Mouse (Mus musculus): ENCODE results near the gene Fam189a1. TPM values are rescaled to one million over a fixed set of nuclear protein-coding genes. Genes with fewer than 3 reads are reported as not detected.
A peak's percentile ranks its signal among the peaks of the same experiment; 100 is the strongest.

Gene Fam189a1
- polyA plus RNA-seq, 1 experiment, result not detected

DNA sequence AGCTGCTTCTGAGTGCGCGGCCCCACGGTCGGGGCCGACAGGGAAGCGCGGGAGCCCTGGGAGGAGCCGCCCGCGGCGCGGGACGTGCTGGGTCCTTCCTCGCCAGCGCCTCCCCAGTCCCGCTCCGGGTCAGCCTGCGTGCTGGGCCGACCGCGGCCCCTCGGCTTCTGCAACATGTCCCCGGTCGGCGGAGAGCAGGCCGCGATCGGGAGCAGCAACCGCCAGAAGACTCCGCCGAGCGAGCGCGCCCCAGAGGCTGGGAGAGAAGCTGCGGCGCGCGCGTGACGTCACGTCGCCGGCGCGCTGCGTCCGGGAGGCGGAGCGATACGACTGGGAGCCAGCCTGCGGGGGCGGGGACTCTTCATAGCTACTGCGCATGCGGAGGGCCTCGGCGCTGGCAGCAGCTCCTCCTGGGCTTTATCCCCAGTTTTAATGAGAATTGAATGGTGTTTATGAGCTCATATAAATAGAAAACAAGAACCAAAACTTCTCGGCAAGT, 283.6 kb downstream of the Fam189a1 start, which contains the start of gene Nsmce3:
TSS of gene Nsmce3 (minus strand) at position 255 of the 499 bp plus-strand sequence.
- peaks cover 18% of the 10 kb centered on the region for H3K36me3 ChIP-seq (ENCODE audit: control insufficient read depth)
- H3K4me3 ChIP-seq (replicated peaks), result peak within 1 kb of the TSS; percentile 88
- TF ChIP-seq GATA1 (IDR thresholded peaks at IDR 0.05; ENCODE audit: low read length) (no peak), TAL1 (IDR thresholded peaks at IDR 0.05; ENCODE audit: low read length) (no peak)

DNA sequence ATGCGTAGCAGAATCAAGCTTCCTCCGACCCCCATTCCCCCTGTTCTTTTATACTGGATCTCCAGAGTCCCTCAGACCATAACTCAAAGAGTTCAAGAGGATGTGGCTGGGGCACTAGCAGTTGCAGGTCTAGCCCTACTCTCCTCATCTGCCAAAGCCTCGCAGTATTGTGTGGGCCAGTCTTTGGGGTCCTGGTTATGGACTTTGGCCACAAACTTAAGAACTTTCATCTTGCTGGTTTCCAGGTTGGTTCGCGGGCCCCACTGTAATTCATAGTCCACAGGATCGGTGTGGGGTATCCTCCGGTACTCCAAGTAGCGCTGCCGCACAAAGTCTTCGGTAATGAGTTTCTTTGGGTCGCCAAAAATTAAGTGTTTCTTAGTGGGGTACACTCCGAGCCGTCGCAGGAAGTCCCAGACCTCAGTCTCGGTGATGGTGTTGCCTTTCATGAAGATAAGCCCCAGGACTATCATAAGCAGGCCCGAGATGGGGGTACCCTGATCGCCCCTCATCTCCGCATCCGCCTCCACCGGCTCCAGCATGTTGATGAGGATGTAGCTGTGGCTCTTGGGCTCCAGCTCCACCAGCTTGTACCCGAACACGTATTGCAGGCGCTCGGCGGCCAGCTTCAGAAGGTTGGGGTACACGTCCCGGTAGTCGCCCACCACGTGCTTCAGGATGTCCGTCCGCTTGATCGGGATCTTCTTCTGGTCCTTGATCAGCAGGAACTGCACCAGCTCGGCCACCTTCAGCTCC, 284.2 kb downstream of the Fam189a1 start:
- H3K9me3 ChIP-seq (ENCODE audit: control insufficient read depth, low read length), result no peaks in the 10 kb centered on the region
- H3K27me3 ChIP-seq (ENCODE audit: control insufficient read depth), result peaks cover 4% of the 10 kb centered on the region
- peaks cover 18% of the 10 kb centered on the region for H3K36me3 ChIP-seq (ENCODE audit: control insufficient read depth)
- H3K4me3 ChIP-seq (replicated peaks), result peak overlapping the region; percentile 88
- TF ChIP-seq GATA1 (IDR thresholded peaks at IDR 0.05; ENCODE audit: low read length) (no peak), TAL1 (IDR thresholded peaks at IDR 0.05; ENCODE audit: low read length) (no peak)
- H3K4me1 ChIP-seq (ENCODE audit: control insufficient read depth), result peaks cover 30% of the 10 kb centered on the region

More for the DNA sequence above, 283.6 kb downstream of the Fam189a1 start, which contains the start of gene Nsmce3:
- Histone ChIP-seq H3K27me3 (ENCODE audit: control insufficient read depth) (peaks cover 4% of the 10 kb centered on the region), H3K9me3 (ENCODE audit: control insufficient read depth, low read length) (no peaks in the 10 kb centered on the region), H3K4me1 (ENCODE audit: control insufficient read depth) (peaks cover 30% of the 10 kb centered on the region)

DNA sequence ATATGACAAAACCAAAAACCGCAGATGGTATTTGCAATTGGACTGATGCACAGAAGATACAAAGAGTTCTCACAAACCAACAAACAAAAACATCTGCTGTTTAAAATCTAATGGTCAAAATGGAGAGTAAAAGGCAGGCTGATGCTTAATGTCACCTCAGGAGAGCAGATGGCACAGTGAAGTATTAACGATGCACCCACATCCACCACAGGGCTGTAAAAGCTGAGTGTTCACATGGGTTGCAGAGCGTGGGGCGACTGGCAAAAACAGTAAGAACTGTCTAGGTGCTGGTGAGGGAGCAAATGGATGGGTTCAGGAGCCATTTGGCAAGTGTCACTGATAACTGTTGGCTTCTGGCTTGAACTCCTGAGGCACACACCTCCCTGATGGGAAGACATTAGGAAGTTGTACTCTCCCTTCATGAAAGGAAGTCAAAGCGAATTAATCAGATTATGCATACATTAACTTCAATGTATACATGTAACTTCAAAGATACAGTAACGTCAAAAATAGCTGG, 286.8 kb downstream of the Fam189a1 start:
- TF ChIP-seq TAL1 (IDR thresholded peaks at IDR 0.05; ENCODE audit: low read length), result no peak
- no peak for TF ChIP-seq GATA1 (IDR thresholded peaks at IDR 0.05; ENCODE audit: low read length)
- Histone ChIP-seq H3K36me3 (ENCODE audit: control insufficient read depth) (peaks cover 18% of the 10 kb centered on the region), H3K4me1 (ENCODE audit: control insufficient read depth) (peaks cover 30% of the 10 kb centered on the region), H3K4me3 (replicated peaks) (peak overlapping the region; percentile 88), H3K9me3 (ENCODE audit: control insufficient read depth, low read length) (no peaks in the 10 kb centered on the region), H3K27me3 (ENCODE audit: control insufficient read depth) (no peaks in the 10 kb centered on the region)

DNA sequence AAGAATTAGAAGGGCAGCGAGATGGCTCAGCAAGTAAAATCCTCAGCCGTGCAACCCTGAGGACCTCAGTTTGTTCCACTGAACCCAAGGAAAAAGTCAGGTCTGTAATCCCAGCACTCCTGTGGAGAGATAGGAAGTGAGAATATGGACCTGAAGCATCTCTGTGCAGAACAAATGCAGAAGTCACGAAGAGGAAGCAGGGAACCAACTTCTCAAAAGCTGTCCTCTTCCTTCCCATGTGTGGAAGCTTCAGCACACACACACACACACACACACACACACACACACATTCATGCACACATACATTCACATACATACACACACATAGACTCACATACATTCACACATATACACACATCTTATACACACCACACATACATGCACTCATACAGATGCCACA, 292.8 kb downstream of the Fam189a1 start:
- H3K9me3 ChIP-seq (ENCODE audit: control insufficient read depth, low read length), result no peaks in the 10 kb centered on the region
- H3K4me1 ChIP-seq (ENCODE audit: control insufficient read depth), result no peaks in the 10 kb centered on the region
- no peak overlapping the region for H3K4me3 ChIP-seq (replicated peaks)
- no peaks in the 10 kb centered on the region for H3K36me3 ChIP-seq (ENCODE audit: control insufficient read depth)
- no peak for TF ChIP-seq GATA1 (IDR thresholded peaks at IDR 0.05; ENCODE audit: low read length)
- TF ChIP-seq TAL1 (IDR thresholded peaks at IDR 0.05; ENCODE audit: low read length), result no peak
- H3K27me3 ChIP-seq (ENCODE audit: control insufficient read depth), result no peaks in the 10 kb centered on the region

DNA sequence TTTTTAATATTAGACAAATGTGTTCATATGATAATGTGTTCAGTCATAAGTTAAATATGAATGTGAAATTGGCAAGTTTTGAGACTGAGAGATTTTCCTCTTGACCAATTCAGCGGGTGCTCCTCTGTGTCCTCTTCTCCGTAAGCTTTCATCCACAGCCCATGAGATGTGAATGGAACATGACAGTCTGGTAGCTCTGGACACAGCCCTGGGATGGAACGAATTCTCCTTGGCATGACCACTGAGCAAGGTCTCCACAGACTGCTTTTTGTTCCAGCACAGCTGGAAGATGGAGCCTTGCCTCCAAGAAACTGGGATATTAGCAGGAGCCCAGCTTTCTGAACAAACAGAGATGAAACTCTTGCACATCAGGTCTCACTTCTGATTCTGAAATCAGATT, 293.4 kb downstream of the Fam189a1 start:
- Histone ChIP-seq H3K9me3 (ENCODE audit: control insufficient read depth, low read length) (no peaks in the 10 kb centered on the region), H3K36me3 (ENCODE audit: control insufficient read depth) (no peaks in the 10 kb centered on the region), H3K4me1 (ENCODE audit: control insufficient read depth) (no peaks in the 10 kb centered on the region), H3K27me3 (ENCODE audit: control insufficient read depth) (no peaks in the 10 kb centered on the region), H3K4me3 (replicated peaks) (no peak overlapping the region)
- TF ChIP-seq TAL1 (IDR thresholded peaks at IDR 0.05; ENCODE audit: low read length) (no peak), GATA1 (IDR thresholded peaks at IDR 0.05; ENCODE audit: low read length) (no peak)

DNA sequence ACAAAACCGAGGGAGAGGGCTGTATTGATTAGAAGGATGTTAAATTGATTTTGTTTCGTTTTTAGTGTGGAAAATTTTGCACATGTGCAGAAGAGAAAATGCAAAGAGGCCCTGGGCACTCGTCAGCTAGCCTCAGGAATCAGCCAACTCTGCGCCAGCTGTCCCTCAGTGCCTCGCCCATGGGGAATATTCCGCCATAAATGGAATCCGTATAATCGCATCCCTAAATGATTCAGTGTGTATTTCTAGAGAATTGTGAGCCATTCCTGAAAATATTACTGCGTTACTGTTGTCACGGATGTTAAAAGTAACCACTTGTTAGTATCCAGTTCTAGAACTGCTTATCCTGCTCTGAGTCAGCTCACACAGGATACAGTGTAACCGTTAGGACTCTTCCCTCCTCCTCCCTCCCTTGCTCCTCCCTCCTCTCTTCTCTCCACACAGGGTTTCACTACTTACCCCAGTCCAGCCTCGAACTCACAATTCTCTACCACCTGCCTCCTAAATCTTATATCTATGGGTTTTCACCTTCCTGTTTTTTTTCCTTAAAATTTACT, 299.8 kb downstream of the Fam189a1 start:
- no peak overlapping the region for H3K4me3 ChIP-seq (replicated peaks)
- no peaks in the 10 kb centered on the region for H3K27me3 ChIP-seq (ENCODE audit: control insufficient read depth)
- H3K9me3 ChIP-seq (ENCODE audit: control insufficient read depth, low read length), result no peaks in the 10 kb centered on the region; the same call in 1 of the 2 replicates
- H3K36me3 ChIP-seq (ENCODE audit: control insufficient read depth), result no peaks in the 10 kb centered on the region
- H3K4me1 ChIP-seq (ENCODE audit: control insufficient read depth), result no peaks in the 10 kb centered on the region
- no peak for TF ChIP-seq TAL1 (IDR thresholded peaks at IDR 0.05; ENCODE audit: low read length)
- TF ChIP-seq GATA1 (IDR thresholded peaks at IDR 0.05; ENCODE audit: low read length), result no peak

DNA sequence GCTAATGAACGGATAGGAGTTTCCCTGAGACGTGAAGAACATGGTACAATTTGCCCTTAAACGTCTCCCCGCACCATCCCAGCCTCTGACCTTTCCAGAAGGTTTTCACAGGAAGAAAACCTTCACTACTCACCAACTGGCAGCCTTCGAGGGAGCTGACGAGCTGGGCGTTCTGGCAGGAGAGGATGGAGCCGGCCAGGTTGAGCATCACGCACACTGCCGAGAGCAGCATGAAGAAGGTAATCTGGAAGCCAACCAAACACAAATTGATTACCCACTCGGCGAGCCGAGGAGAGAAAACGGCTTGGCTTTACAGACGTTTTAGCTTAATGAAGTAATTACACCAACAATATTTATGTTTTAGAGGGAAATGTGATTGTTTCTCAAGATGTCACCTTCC, 300.4 kb downstream of the Fam189a1 start:
- H3K27me3 ChIP-seq (ENCODE audit: control insufficient read depth), result no peaks in the 10 kb centered on the region
- no peaks in the 10 kb centered on the region for H3K4me1 ChIP-seq (ENCODE audit: control insufficient read depth)
- no peaks in the 10 kb centered on the region for H3K36me3 ChIP-seq (ENCODE audit: control insufficient read depth)
- no peak for TF ChIP-seq GATA1 (IDR thresholded peaks at IDR 0.05; ENCODE audit: low read length)
- no peak for TF ChIP-seq TAL1 (IDR thresholded peaks at IDR 0.05; ENCODE audit: low read length)
- no peaks in the 10 kb centered on the region; the same call in 1 of the 2 replicates for H3K9me3 ChIP-seq (ENCODE audit: control insufficient read depth, low read length)
- H3K4me3 ChIP-seq (replicated peaks), result no peak overlapping the region

DNA sequence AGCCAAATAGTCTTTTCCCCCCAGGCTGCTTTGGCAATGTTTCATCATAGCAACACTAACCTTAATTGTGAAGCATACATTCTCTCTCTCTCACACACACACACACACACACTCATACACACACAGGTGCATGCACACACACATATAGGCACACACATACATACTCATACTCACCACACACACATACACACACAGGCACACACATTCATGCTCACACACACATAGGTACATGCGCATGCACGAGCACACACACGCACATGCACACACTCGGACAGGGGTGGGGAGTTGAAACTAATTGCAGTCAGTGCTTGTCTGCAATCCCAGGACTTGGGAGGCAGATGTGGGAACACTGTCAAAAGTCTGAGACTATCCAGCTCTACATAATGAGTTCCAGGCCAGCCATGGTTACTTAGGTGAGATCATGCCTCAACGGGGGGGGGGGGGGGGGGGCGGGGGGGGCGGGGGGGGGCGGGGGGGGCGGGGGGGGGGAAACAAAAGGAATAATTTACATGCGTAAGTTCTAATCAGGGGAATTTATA, 300.9 kb downstream of the Fam189a1 start:
- TF ChIP-seq TAL1 (IDR thresholded peaks at IDR 0.05; ENCODE audit: low read length), result no peak
- TF ChIP-seq GATA1 (IDR thresholded peaks at IDR 0.05; ENCODE audit: low read length), result no peak
- no peak overlapping the region for H3K4me3 ChIP-seq (replicated peaks)
- no peaks in the 10 kb centered on the region; the same call in 1 of the 2 replicates for H3K9me3 ChIP-seq (ENCODE audit: control insufficient read depth, low read length)
- H3K27me3 ChIP-seq (ENCODE audit: control insufficient read depth), result no peaks in the 10 kb centered on the region
- H3K4me1 ChIP-seq (ENCODE audit: control insufficient read depth), result no peaks in the 10 kb centered on the region
- no peaks in the 10 kb centered on the region for H3K36me3 ChIP-seq (ENCODE audit: control insufficient read depth)

DNA sequence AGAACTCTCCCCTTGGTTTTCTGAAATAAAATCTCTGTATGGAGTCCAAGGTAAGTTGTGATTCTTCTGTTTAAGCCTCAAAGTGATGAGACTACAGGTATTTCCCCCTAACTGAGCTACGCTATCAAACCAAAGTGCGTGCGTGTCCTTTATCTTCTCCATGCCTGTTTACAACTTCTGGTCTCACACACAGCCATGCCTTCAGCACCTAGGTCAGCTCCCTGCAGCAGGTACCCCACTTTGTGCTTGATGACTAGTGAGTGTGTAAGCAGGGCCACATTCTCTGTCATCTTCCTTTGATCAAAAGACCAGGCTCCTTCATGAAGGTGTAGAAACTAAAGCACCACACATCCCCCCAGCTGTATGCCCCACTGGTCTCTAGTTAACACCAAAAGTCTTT, 305.6 kb downstream of the Fam189a1 start:
- Histone ChIP-seq H3K27me3 (ENCODE audit: control insufficient read depth) (no peaks in the 10 kb centered on the region), H3K36me3 (ENCODE audit: control insufficient read depth) (no peaks in the 10 kb centered on the region), H3K4me1 (ENCODE audit: control insufficient read depth) (no peaks in the 10 kb centered on the region), H3K4me3 (replicated peaks) (no peak overlapping the region), H3K9me3 (ENCODE audit: control insufficient read depth, low read length) (no peaks in the 10 kb centered on the region; the same call in 1 of the 2 replicates)
- TF ChIP-seq TAL1 (IDR thresholded peaks at IDR 0.05; ENCODE audit: low read length) (no peak), GATA1 (IDR thresholded peaks at IDR 0.05; ENCODE audit: low read length) (no peak)
